Mouse (Mus musculus): ENCODE measurements around the gene H3f3b. TPM values are rescaled to one million over a fixed set of nuclear protein-coding genes. Genes with fewer than 3 reads are reported as not detected.
"Not testable (repeated sequence)": the region's sequence is repeated elsewhere in the genome, so short reads cannot be mapped to it uniquely, and the experiment has no call there.

H3f3b gene
- polyA plus RNA-seq, 1 experiment from 2014 or later: 1,937 TPM

DNA sequence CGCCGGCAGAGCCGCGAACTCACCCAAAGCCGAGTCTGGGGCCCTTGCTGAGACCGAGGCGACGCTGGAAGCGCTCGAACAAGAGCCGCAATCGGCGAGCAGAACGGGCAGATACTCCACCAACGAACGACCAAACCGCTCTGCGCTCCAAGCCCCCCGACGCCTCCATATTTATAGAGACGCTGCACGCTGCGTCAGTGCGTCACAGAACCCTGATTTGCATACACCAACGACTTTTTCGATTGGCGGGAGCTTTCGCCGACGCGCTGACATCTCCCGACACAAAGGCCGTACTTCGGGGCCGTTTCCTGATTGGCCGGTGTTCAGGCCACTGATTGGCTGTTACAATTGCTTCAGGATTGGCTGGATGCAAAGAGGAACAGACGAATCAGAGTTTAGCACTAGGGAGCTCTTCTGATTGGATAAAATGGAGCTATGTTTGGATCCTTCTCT is 3.4 kb downstream of the H3f3b start:
- peak; percentile 96 for ATAC-seq (ENCODE audit: low read depth)
- H3K4me1 ChIP-seq (replicated peaks; ENCODE audit: control insufficient read depth, insufficient read depth, low read length): peaks cover 9% of the 10 kb centered on the region
- H3K4me2 ChIP-seq (ENCODE audit: low read depth, low read length): 0 out of 2 replicates have a peak overlapping the region, but pooled peaks have one; percentile 50
- H3K4me3 ChIP-seq (ENCODE audit: low read length): peak overlapping the region; percentile 91
- no peaks in the 10 kb centered on the region for H3K27me3 ChIP-seq (ENCODE audit: control insufficient read depth, insufficient read depth, low read depth, low read length)
- no peaks in the 10 kb centered on the region for H3K9me3 ChIP-seq (ENCODE audit: control insufficient read depth, low read length)
- H3K27ac ChIP-seq (ENCODE audit: low read length): peak overlapping the region; percentile 100
- H3K9ac ChIP-seq (ENCODE audit: low read length): peak overlapping the region; percentile 100
- peaks cover 14% of the 10 kb centered on the region for H3K36me3 ChIP-seq (ENCODE audit: control insufficient read depth, insufficient read depth, low read length)
- 0% methylated on average over 37 of the region's 37 CpGs for WGBS

DNA sequence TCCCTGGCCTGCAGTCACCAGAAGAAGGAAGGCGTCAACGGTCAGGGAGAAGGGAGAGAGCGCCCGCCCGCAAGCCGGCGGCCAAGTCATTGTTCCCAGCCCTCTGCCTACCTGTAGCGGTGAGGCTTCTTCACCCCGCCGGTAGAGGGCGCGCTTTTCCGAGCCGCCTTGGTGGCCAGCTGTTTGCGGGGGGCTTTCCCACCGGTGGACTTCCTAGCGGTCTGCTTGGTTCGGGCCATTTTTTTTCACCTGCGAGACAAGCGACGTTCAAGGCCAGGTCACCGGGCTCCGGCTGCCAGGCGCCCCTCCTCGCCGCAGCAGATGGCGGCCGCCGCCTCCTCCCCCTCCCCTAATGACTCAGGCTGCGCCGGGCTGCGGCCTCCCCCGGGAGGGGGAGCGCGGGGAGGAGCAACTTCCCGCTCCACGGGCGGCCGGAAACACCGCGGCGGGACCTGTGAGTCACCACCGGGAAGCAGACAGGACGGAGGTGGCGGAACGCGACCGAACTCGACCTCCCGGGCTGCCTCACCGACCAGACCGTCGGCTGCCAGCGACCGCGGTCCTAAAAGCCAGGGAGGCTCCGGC is 3.9 kb downstream of the H3f3b start:
- Histone ChIP-seq H3K4me2 (ENCODE audit: low read depth, low read length) (peak overlapping the region; percentile 50), H3K4me1 (replicated peaks; ENCODE audit: control insufficient read depth, insufficient read depth, low read length) (peaks cover 9% of the 10 kb centered on the region), H3K4me3 (ENCODE audit: low read length) (peak overlapping the region; percentile 91), H3K9me3 (ENCODE audit: control insufficient read depth, low read length) (no peaks in the 10 kb centered on the region), H3K9ac (ENCODE audit: low read length) (peak overlapping the region; percentile 100), H3K27me3 (ENCODE audit: control insufficient read depth, insufficient read depth, low read depth, low read length) (no peaks in the 10 kb centered on the region), H3K27ac (ENCODE audit: low read length) (peak overlapping the region; percentile 100), H3K36me3 (ENCODE audit: control insufficient read depth, insufficient read depth, low read length) (peaks cover 14% of the 10 kb centered on the region)
- under 1% methylated on average over 54 of the region's 57 CpGs for WGBS
- peak; percentile 78 for ATAC-seq (ENCODE audit: low read depth)

DNA sequence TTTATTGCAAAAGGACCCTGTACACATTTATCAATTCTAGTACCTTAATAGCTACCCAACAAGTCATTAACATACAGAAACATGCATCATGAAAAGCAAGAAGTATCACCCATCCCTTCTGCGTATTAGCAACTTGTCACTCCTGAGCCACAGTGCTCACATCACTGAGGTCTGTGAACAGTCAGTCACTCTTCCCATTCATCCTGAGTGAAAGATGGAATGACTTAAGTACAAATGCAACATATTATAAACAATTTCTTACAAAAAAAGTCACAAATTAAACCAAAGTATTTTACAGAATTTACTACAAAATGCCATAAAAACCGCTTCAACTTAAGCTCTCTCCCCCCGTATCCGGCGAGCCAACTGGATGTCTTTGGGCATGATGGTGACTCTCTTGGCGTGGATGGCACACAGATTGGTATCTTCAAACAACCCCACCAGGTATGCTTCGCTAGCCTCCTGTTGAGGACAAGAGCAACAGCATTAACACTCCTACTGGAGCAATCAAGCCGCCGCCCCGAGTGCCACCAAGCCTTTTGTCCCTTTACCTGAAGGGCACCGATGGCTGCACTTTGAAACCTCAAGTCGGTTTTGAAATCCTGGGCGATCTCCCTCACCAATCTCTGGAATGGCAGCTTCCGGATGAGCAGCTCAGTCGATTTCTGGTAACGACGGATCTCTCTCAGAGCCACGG is 4.5 kb downstream of the H3f3b start:
- not testable (repeated sequence) for H3K9me3 ChIP-seq (ENCODE audit: control insufficient read depth, low read length); H3K4me1 ChIP-seq (replicated peaks; ENCODE audit: control insufficient read depth, insufficient read depth, low read length); ATAC-seq (ENCODE audit: low read depth); H3K27me3 ChIP-seq (ENCODE audit: control insufficient read depth, insufficient read depth, low read depth, low read length)
- peak overlapping the region; percentile 50 for H3K4me2 ChIP-seq (ENCODE audit: low read depth, low read length)
- WGBS: 2% methylated on average over 18 of the region's 18 CpGs
- peaks cover 14% of the 10 kb centered on the region for H3K36me3 ChIP-seq (ENCODE audit: control insufficient read depth, insufficient read depth, low read length)
- peak overlapping the region; percentile 91 for H3K4me3 ChIP-seq (ENCODE audit: low read length)
- H3K9ac ChIP-seq (ENCODE audit: low read length): peak overlapping the region; percentile 100
- peak overlapping the region; percentile 100 for H3K27ac ChIP-seq (ENCODE audit: low read length)

DNA sequence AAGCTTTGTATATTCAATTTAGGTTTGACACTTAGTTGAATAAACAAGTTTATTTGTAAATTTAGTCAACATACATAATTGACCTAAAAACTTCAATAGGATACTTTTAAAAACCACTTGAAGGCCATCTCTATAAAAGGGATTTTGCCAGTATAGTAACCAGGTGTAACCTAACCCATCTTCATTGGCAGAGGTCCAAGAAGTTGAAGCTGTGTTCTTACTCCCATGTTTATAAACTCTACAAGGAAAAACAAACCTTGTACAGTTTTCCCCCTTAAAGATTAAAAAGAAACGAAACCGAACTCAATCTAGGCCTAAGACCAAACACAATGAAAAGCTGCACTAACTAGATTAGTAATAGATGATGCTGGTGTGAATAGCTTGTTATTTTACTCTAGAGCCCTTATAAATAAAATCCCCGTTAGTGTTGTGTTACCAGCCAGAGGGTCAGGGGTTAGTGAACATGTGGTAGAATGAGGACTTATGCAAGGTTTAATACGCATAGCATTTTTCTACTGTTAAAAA is 5.4 kb downstream of the H3f3b start:
- Histone ChIP-seq H3K4me1 (replicated peaks; ENCODE audit: control insufficient read depth, insufficient read depth, low read length) (peaks cover 9% of the 10 kb centered on the region), H3K9ac (ENCODE audit: low read length) (peak overlapping the region; percentile 49), H3K4me2 (ENCODE audit: low read depth, low read length) (peak overlapping the region; percentile 68), H3K4me3 (ENCODE audit: low read length) (peak overlapping the region; percentile 46), H3K27me3 (ENCODE audit: control insufficient read depth, insufficient read depth, low read depth, low read length) (no peaks in the 10 kb centered on the region), H3K9me3 (ENCODE audit: control insufficient read depth, low read length) (no peaks in the 10 kb centered on the region), H3K36me3 (ENCODE audit: control insufficient read depth, insufficient read depth, low read length) (peaks cover 14% of the 10 kb centered on the region), H3K27ac (ENCODE audit: low read length) (no peak overlapping the region)
- no peak for ATAC-seq (ENCODE audit: low read depth)
- 43% methylated on average over 4 of the region's 4 CpGs for WGBS

DNA sequence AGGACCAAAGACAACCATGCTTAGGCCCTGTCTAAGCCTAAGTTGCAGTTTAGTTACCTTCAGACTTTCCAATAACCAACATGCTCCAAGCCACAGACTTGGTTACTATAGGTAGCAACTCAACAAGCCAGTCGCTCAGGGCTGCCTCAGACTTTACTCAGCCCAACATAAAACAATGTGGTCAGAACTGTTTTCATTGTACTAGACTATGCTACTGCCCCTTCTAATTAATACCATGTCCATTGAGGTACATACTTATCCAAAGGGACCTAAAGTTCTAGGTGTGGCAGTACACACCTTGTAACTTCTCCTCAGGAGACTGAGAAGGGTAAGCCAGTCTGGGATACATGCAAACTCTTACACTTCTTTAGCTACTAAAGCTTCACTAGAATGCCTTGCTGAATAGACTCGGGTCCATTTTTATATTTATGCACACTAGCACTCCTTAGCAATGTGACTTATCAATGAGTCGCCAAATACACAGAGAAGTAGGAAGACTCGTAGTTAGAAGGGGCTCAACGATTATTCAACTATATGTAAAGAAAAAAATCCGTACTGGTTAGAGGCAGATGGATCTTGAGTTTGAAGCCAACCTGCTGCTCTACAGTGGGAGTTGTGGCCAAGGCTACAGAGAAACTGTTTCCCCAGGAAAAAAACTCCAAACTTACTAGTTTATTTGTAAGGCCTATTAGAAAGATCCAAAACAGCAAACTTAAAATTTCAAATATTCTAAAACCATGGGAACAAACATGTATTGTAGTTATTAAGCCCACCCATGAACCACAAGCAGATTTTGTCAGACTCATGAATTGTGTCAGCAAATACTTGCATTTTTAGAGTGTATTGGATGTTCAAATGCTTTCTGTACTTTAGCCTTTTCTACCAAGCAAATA is 6.2 kb downstream of the H3f3b start:
- Histone ChIP-seq H3K36me3 (ENCODE audit: control insufficient read depth, insufficient read depth, low read length) (peaks cover 14% of the 10 kb centered on the region), H3K9ac (ENCODE audit: low read length) (no peak overlapping the region), H3K27me3 (ENCODE audit: control insufficient read depth, insufficient read depth, low read depth, low read length) (no peaks in the 10 kb centered on the region), H3K4me3 (ENCODE audit: low read length) (no peak overlapping the region), H3K9me3 (ENCODE audit: control insufficient read depth, low read length) (no peaks in the 10 kb centered on the region), H3K4me2 (ENCODE audit: low read depth, low read length) (peak overlapping the region; percentile 25), H3K4me1 (replicated peaks; ENCODE audit: control insufficient read depth, insufficient read depth, low read length) (peaks cover 9% of the 10 kb centered on the region), H3K27ac (ENCODE audit: low read length) (no peak overlapping the region)
- no peak for ATAC-seq (ENCODE audit: low read depth)
- WGBS: 58% methylated on average over 6 of the region's 6 CpGs

DNA sequence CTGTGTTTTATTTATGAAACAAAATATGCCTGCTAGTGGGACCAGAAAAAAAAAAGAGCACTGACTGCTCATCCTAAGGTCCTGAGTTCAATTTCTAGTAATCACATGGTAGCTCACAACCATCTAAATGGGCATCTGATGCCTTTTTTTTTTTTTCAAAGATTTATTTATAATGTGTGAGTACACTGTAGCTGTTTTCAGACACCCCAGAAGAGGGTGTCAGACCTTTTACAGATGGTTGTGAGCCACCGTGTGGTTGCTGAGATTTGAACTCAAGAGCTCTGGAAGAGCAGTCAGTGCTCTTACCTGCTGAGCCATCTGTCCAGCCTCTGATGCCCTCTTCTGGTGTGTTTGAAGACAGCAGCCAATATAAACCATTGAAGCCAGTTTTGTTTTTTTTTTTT is 7.2 kb downstream of the H3f3b start:
- no peak overlapping the region for H3K9ac ChIP-seq (ENCODE audit: low read length)
- no peak overlapping the region for H3K27ac ChIP-seq (ENCODE audit: low read length)

DNA sequence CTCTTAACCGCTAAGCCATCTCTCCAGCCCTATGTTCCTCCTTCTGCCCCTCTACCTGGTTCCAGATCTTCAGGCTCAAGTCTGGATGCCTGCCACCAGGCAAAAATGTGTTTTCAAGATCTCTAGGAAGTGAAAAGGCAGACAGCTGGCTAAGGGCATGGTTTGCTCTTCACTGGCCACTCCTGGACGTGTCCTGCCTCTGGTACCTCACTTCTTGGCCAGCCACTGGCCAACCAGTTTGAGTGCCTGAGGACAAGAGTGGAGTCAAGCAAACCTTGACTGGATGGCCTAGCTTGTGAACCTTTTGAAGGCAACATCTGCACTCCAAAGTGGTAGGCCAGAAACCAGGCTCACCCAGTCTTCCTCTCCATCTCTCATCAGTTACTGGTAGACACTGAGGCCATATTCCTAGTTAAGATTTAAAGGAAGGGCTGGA is 7.8 kb downstream of the H3f3b start:
- H3K4me3 ChIP-seq (ENCODE audit: low read length): no peak overlapping the region
- no peaks in the 10 kb centered on the region for H3K9me3 ChIP-seq (ENCODE audit: control insufficient read depth, low read length)
- no peak for ATAC-seq (ENCODE audit: low read depth)
- no peaks in the 10 kb centered on the region for H3K27me3 ChIP-seq (ENCODE audit: control insufficient read depth, insufficient read depth, low read depth, low read length)
- H3K27ac ChIP-seq (ENCODE audit: low read length): peak overlapping the region; percentile 55; the same call in 1 of the 2 replicates
- H3K36me3 ChIP-seq (ENCODE audit: control insufficient read depth, insufficient read depth, low read length): peaks cover 14% of the 10 kb centered on the region
- peaks cover 11% of the 10 kb centered on the region for H3K4me1 ChIP-seq (replicated peaks; ENCODE audit: control insufficient read depth, insufficient read depth, low read length)
- 67% methylated on average over 2 of the region's 2 CpGs for WGBS
- no peak overlapping the region for H3K4me2 ChIP-seq (ENCODE audit: low read depth, low read length)
- H3K9ac ChIP-seq (ENCODE audit: low read length): no peak overlapping the region

More for the DNA sequence above, 7.2 kb downstream of the H3f3b start:
- Histone ChIP-seq H3K27me3 (ENCODE audit: control insufficient read depth, insufficient read depth, low read depth, low read length) (no peaks in the 10 kb centered on the region), H3K36me3 (ENCODE audit: control insufficient read depth, insufficient read depth, low read length) (peaks cover 14% of the 10 kb centered on the region), H3K9me3 (ENCODE audit: control insufficient read depth, low read length) (no peaks in the 10 kb centered on the region), H3K4me1 (replicated peaks; ENCODE audit: control insufficient read depth, insufficient read depth, low read length) (peaks cover 9% of the 10 kb centered on the region), H3K4me2 (ENCODE audit: low read depth, low read length) (no peak overlapping the region), H3K4me3 (ENCODE audit: low read length) (no peak overlapping the region)
- no peak for ATAC-seq (ENCODE audit: low read depth)
- 29% methylated on average over 1 of the region's 1 CpGs for WGBS

DNA sequence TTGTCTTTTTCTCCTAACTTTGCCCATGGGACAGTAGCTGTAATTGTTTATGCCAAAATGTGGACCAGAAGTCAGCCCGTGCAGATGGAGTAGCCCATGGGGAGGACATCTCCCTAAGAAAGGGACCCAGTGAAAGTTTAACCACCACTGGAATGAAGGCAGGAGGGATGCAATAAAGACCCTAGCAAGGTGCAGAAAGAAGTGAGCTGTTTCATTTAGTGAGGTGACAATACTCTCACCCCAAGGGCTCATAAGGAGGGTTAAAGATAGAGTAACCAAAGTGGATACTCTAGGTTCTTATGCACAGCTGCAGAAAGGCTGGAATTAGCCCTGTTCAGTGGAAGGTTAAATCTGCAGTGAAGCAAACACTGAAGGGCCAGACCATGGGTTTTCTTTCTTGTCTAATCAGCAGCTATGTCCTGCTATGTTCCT is 8.4 kb downstream of the H3f3b start:
- WGBS: 54% methylated on average over 1 of the region's 1 CpGs
- Histone ChIP-seq H3K4me2 (ENCODE audit: low read depth, low read length) (no peak overlapping the region), H3K4me3 (ENCODE audit: low read length) (no peak overlapping the region), H3K36me3 (ENCODE audit: control insufficient read depth, insufficient read depth, low read length) (peaks cover 14% of the 10 kb centered on the region), H3K27ac (ENCODE audit: low read length) (no peak overlapping the region), H3K4me1 (replicated peaks; ENCODE audit: control insufficient read depth, insufficient read depth, low read length) (peaks cover 11% of the 10 kb centered on the region), H3K9ac (ENCODE audit: low read length) (no peak overlapping the region), H3K9me3 (ENCODE audit: control insufficient read depth, low read length) (no peaks in the 10 kb centered on the region), H3K27me3 (ENCODE audit: control insufficient read depth, insufficient read depth, low read depth, low read length) (no peaks in the 10 kb centered on the region)
- ATAC-seq (ENCODE audit: low read depth): no peak

Measured in lung, embryonic 16.5 days (tissue).